Mouse (Mus musculus): ENCODE measurements at regions not wholly inside any gene's neighbourhood (a gene's known extent, or its start where the extent isn't known, plus 50 kb on each side); places are given as distances from the start of the nearest gene placed in this dataset.

DNA sequence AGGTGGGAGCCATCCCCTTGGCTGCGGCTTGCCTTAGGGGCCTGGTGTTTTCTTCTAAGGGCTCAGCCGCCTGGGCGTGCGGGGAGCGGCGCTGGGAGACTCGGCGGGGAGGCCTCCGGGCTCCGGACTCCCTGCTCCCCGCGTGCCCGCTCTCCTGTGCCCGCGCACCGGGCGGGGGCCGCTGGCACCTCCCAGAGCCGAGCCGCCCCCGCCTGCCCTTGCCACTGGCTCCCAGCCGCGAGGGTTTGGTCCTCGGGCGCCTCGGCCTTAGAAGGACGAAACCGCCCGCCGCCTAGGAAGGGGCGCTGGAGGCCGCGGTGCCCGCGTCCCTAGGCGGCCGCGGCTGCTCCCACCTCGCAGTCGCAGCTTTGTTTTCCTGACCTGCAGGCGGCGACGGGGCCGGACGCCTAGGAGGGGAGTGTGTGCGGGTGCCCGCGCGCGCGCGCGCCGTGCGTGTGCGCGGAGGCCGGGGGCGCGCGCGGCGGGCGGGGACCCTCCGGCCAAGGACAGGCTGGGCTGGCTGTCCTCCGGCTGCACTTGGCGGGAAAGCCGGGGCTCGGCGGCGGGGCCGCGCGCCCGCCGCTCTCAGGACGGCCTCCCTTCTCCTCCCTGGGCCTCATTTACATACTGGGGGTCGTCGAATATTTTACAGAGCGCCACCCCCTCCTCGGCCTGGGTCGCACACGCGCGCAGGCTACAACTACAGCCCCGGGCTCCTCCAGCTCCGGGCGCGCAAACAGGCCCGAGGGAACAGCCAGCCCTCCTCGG is 227.1 kb downstream of the Mef2c start:
- CTCF ChIA-PET, result no interaction called here

- CTCF ChIA-PET, result no interaction called here
Observed at GRCm38 (mm10) chr13:83731481-83732006, 227.7 kb downstream of the Mef2c start.

- CTCF ChIA-PET, result interaction anchor here (0.7 kb wide), 1 partner anchor 119 kb away, joined by 14 read pairs; no protein-coding TSS in a partner anchor
Observed at GRCm38 (mm10) chr13:83732283-83733121, 228.7 kb downstream of the Mef2c start.

- CTCF ChIA-PET, result interaction anchor here (0.7 kb wide), 1 partner anchor 120 kb away, joined by 14 read pairs; no protein-coding TSS in a partner anchor
Observed at GRCm38 (mm10) chr13:83733231-83733990, 229.6 kb downstream of the Mef2c start.

GRCm38 (mm10) chr13:83733991-83734610 is 230.3 kb downstream of the Mef2c start:
- CTCF ChIA-PET, result no interaction called here

DNA sequence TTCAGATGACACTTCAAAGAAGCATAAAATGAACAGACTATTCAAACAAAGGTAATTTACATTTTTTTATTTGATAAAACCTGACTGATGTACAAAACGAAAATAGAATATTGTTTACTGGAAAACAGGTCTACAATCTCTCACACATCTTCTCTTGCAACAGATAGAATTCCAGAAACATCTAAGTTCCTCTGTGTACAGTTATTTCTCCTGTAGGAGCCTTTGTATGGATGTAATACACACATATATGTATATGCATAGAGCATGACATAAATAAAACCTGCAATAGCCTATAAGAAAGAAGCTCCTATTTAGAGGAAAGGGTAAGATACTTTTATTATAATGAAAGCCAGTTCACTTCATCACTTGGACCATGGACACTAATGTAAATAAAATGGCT is 230.8 kb downstream of the Mef2c start:
- CTCF ChIA-PET, result no interaction called here

GRCm38 (mm10) chr13:83735101-83735500 is 231.3 kb downstream of the Mef2c start:
- CTCF ChIA-PET, result no interaction called here

GRCm38 (mm10) chr13:83735631-83736475 is 232.0 kb downstream of the Mef2c start:
- CTCF ChIA-PET, result no interaction called here

GRCm38 (mm10) chr13:83737031-83737825 is 233.4 kb downstream of the Mef2c start:
- CTCF ChIA-PET, result interaction anchor here (0.6 kb wide), 1 partner anchor 1027 kb away, joined by 4 read pairs; no protein-coding TSS in a partner anchor

DNA sequence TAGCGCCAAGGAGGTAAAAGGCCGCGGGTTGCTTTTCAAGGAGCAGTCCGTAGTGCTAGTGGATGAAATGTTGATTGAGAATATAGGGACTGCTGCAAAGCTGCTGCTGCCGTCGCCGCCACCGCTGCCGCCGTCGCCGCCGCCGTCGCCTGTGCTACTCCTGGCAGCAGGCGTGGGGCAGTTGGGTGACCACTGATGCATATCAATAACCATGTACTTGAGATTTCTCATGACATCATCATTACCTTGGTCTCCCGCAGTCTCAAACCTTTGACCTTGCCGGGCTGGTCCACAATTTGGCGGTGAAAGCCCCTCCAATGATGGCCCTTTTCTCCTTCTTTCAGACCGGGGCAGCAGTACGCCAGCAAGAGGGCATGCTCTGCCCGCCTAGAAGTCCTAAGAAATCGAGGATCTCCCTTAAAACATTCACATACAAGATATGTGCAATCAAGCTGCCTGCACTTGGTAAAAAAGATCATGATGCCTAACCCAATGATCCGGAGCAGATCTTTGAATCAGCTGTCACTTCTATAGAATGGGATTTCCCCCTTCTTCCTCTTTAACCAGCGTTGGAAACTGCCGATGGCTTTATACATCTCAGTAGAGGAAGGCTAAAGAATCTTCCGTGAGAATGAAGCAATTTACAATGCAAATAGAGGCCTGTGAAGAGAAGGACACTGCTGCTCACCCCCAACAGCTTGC is 234.1 kb downstream of the Mef2c start:
- CTCF ChIA-PET, result interaction anchor here (0.6 kb wide), 1 partner anchor 1026 kb away, joined by 4 read pairs; no protein-coding TSS in a partner anchor

GRCm38 (mm10) chr13:83738528-83738981 is 234.7 kb downstream of the Mef2c start:
- CTCF ChIA-PET, result no interaction called here

DNA sequence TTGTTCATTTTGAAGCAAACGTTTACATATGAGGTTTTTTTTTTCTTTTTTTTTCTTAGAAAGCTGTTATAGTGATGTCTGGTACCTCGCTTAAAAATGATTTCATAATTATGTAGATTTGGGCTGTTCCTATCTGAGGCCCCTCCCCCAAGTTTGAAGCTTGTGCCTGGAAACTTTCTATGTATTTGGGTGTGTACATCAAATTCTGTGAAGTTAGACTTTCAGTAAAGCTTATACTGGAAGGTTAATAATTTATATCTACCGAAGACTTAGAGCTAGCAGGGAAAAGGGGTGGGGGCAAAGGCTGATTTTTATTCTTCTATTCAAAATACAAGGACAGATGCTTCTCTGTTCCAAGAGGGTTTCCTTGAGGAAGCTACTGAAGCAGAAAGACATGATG is 235.3 kb downstream of the Mef2c start:
- CTCF ChIA-PET, result interaction anchor here (0.6 to 0.7 kb wide), 3 partner anchors 12 to 1665 kb away, joined by 3 to 4 read pairs (median 3); no protein-coding TSS in a partner anchor

- CTCF ChIA-PET, result interaction anchor here (0.6 to 0.7 kb wide), 4 partner anchors 13 to 1666 kb away, joined by 3 to 4 read pairs (median 3); no protein-coding TSS in a partner anchor
Observed at GRCm38 (mm10) chr13:83739541-83740061, 235.8 kb downstream of the Mef2c start.

- CTCF ChIA-PET, result interaction anchor here (0.6 kb wide), 1 partner anchor 545 kb away, joined by 3 read pairs; no protein-coding TSS in a partner anchor
Observed at GRCm38 (mm10) chr13:83740101-83740500, 236.3 kb downstream of the Mef2c start.

DNA sequence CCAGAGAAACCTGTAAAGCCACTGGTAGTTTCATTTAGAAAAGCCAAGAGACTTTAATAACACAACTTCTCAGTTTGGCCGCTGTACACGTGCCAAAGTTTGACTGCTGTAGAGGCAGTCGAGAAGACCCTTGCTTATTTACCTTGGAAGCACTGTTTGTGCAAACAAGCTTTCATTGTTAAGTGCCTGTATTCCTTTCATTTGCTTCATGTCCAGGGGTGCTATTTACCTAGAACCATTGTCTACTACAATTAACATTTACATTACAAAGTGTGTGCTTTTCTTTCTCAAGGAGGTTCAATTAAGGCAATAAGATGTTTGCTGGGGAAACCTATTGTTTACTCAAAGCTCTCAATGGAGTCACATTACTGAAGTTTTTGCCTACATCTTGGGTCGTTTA is 236.9 kb downstream of the Mef2c start:
- CTCF ChIA-PET, result no interaction called here

- CTCF ChIA-PET, result no interaction called here
Observed at GRCm38 (mm10) chr13:83741591-83742021, 237.8 kb downstream of the Mef2c start.

- CTCF ChIA-PET, result no interaction called here
Observed at GRCm38 (mm10) chr13:83742102-83742501, 238.3 kb downstream of the Mef2c start.

DNA sequence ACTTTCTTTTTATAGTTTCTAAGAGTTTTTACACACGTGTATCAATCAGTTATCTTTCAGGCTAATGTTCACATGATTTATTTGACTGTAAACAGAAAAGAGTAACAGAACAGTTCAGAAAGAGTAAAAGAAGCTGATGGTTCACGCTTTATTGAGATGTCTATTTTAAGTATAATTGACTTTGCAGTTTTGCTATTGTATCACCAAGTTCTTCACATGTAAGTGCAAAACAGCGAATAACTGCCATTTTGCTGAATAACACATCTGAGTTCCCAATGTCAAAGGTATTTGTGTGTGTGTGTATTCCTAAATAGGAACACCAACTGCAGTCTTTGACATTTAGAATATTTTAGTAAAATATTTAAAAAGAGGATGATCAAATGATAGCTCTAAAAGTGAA is 238.7 kb downstream of the Mef2c start:
- CTCF ChIA-PET, result no interaction called here
